Mouse (Mus musculus) heart, adult 2 months (tissue): ENCODE data around the gene Ache.

Experiments used
- CTCF ChIP-seq: fragments of 200-600 bp; IDR thresholded peaks from 2 replicates; pipeline ENCODE4 v1.8.1; 2022; ENCODE audit warnings: antibody characterized with exemption, mild to moderate bottlenecking, moderate library complexity
- EP300 ChIP-seq: fragments of 200-500 bp; IDR thresholded peaks from 2 replicates; pipeline ENCODE4 v1.6.1; 2011; ENCODE audit warnings: low read depth, low read length, control low read depth; ENCODE audit not compliant: insufficient read depth
- POLR2A ChIP-seq: fragments of 200-500 bp; IDR thresholded peaks from 2 replicates; pipeline ENCODE4 v1.6.1; 2011; ENCODE audit warnings: mild to moderate bottlenecking, low read depth, low read length, control low read depth; ENCODE audit not compliant: insufficient read depth

DNA sequence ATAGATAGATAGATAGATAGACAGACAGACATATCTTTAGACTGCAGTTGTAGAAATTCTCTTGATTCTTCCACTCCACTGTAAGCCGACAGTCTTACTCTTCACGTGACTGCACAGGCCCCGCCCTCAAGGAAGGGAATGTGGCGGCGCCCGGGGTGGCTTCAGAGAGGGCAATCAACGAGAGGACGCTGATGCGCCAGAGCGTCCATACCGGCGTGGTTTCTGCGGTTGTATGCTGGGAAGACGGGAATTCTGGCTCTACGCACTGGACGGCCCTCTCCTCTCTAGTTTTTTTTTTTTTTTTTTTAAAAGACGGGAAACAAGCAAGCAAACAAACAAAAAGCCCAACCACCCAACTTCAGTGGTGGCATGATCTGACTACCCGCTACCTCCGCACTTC lies 50.9 kb downstream of the Ache start:
- TF ChIP-seq POLR2A = peak; percentile 76
- no peak for TF ChIP-seq CTCF
- no peak for TF ChIP-seq EP300
